Mouse (Mus musculus): Measurements from ENCODE around the gene Icam2. TPM values are rescaled to one million over a fixed set of nuclear protein-coding genes. Genes with fewer than 3 reads are reported as not detected.

The Icam2 gene
- polyA plus RNA-seq, 1 experiment = 19.4 TPM

- peaks cover 67% of the 10 kb centered on the region for H3K4me1 ChIP-seq
- TF ChIP-seq GATA1 (IDR thresholded peaks at IDR 0.05; ENCODE audit: borderline replicate concordance, low read length) (no peak), FLI1 (IDR thresholded peaks at IDR 0.05; ENCODE audit: low read length) (no peak)
- H3K9me3 ChIP-seq = no peaks in the 10 kb centered on the region
- H3K4me3 ChIP-seq (replicated peaks) = peak overlapping the region; percentile 90
- H3K27me3 ChIP-seq (replicated peaks) = peaks cover 5% of the 10 kb centered on the region
- H3K36me3 ChIP-seq (replicated peaks; ENCODE audit: low read length) = peaks cover 44% of the 10 kb centered on the region
Measured at GRCm38 (mm10) chr11:106381011-106381410, 6.9 kb downstream of the Icam2 start.

GRCm38 (mm10) chr11:106374979-106375378 is 12.9 kb downstream of the Icam2 start:
- TF ChIP-seq GATA1 (IDR thresholded peaks at IDR 0.05; ENCODE audit: borderline replicate concordance, low read length) (no peak), FLI1 (IDR thresholded peaks at IDR 0.05; ENCODE audit: low read length) (no peak)
- Histone ChIP-seq H3K36me3 (replicated peaks; ENCODE audit: low read length) (peaks cover 35% of the 10 kb centered on the region), H3K4me3 (replicated peaks) (no peak overlapping the region), H3K9me3 (no peaks in the 10 kb centered on the region), H3K4me1 (peaks cover 19% of the 10 kb centered on the region), H3K27me3 (replicated peaks) (peaks cover 16% of the 10 kb centered on the region)

- no peak overlapping the region for H3K4me3 ChIP-seq (replicated peaks)
- H3K36me3 ChIP-seq (replicated peaks; ENCODE audit: low read length) = peaks cover 31% of the 10 kb centered on the region
- peaks cover 16% of the 10 kb centered on the region for H3K27me3 ChIP-seq (replicated peaks)
- H3K4me1 ChIP-seq = peaks cover 16% of the 10 kb centered on the region
- TF ChIP-seq GATA1 (IDR thresholded peaks at IDR 0.05; ENCODE audit: borderline replicate concordance, low read length) = no peak
- no peak for TF ChIP-seq FLI1 (IDR thresholded peaks at IDR 0.05; ENCODE audit: low read length)
- no peaks in the 10 kb centered on the region for H3K9me3 ChIP-seq
Measured at GRCm38 (mm10) chr11:106374559-106374958, 13.3 kb downstream of the Icam2 start.

- Histone ChIP-seq H3K9me3 (no peaks in the 10 kb centered on the region), H3K36me3 (replicated peaks; ENCODE audit: low read length) (peaks cover 31% of the 10 kb centered on the region), H3K4me1 (peaks cover 16% of the 10 kb centered on the region), H3K4me3 (replicated peaks) (no peak overlapping the region), H3K27me3 (replicated peaks) (peaks cover 16% of the 10 kb centered on the region)
- TF ChIP-seq FLI1 (IDR thresholded peaks at IDR 0.05; ENCODE audit: low read length) = no peak
- no peak for TF ChIP-seq GATA1 (IDR thresholded peaks at IDR 0.05; ENCODE audit: borderline replicate concordance, low read length)
Measured at GRCm38 (mm10) chr11:106373998-106374397, 13.9 kb downstream of the Icam2 start.

- peaks cover 13% of the 10 kb centered on the region for H3K9me3 ChIP-seq
- peaks cover 58% of the 10 kb centered on the region for H3K27me3 ChIP-seq (replicated peaks)
- no peaks in the 10 kb centered on the region for H3K36me3 ChIP-seq (replicated peaks; ENCODE audit: low read length)
- TF ChIP-seq FLI1 (IDR thresholded peaks at IDR 0.05; ENCODE audit: low read length) = no peak
- TF ChIP-seq GATA1 (IDR thresholded peaks at IDR 0.05; ENCODE audit: borderline replicate concordance, low read length) = no peak
- H3K4me1 ChIP-seq = peaks cover 25% of the 10 kb centered on the region
- H3K4me3 ChIP-seq (replicated peaks) = peak overlapping the region; percentile 60
Measured at GRCm38 (mm10) chr11:106366316-106366715, 21.6 kb downstream of the Icam2 start.

- Histone ChIP-seq H3K4me1 (peaks cover 25% of the 10 kb centered on the region), H3K9me3 (peaks cover 13% of the 10 kb centered on the region), H3K27me3 (replicated peaks) (peaks cover 63% of the 10 kb centered on the region), H3K4me3 (replicated peaks) (peak within 1 kb of the TSS; percentile 60), H3K36me3 (replicated peaks; ENCODE audit: low read length) (no peaks in the 10 kb centered on the region)
- TF ChIP-seq GATA1 (IDR thresholded peaks at IDR 0.05; ENCODE audit: borderline replicate concordance, low read length) (no peak), FLI1 (IDR thresholded peaks at IDR 0.05; ENCODE audit: low read length) (no peak)
Measured at GRCm38 (mm10) chr11:106365366-106365765, 22.5 kb downstream of the Icam2 start, which contains the start of gene Prr29. Gene Prr29, plus strand, starts transcription at chr11:106365472.

GRCm38 (mm10) chr11:106364712-106365111 is 23.2 kb downstream of the Icam2 start:
- Histone ChIP-seq H3K4me3 (replicated peaks) (no peak overlapping the region), H3K4me1 (peaks cover 25% of the 10 kb centered on the region), H3K9me3 (peaks cover 13% of the 10 kb centered on the region), H3K27me3 (replicated peaks) (peaks cover 66% of the 10 kb centered on the region), H3K36me3 (replicated peaks; ENCODE audit: low read length) (no peaks in the 10 kb centered on the region)
- TF ChIP-seq FLI1 (IDR thresholded peaks at IDR 0.05; ENCODE audit: low read length) (no peak), GATA1 (IDR thresholded peaks at IDR 0.05; ENCODE audit: borderline replicate concordance, low read length) (no peak)

GRCm38 (mm10) chr11:106359350-106359749 is 28.5 kb downstream of the Icam2 start:
- H3K9me3 ChIP-seq = no peaks in the 10 kb centered on the region
- H3K36me3 ChIP-seq (replicated peaks; ENCODE audit: low read length) = no peaks in the 10 kb centered on the region
- H3K27me3 ChIP-seq (replicated peaks) = peaks cover 79% of the 10 kb centered on the region
- TF ChIP-seq FLI1 (IDR thresholded peaks at IDR 0.05; ENCODE audit: low read length) (no peak), GATA1 (IDR thresholded peaks at IDR 0.05; ENCODE audit: borderline replicate concordance, low read length) (no peak)
- peaks cover 23% of the 10 kb centered on the region for H3K4me1 ChIP-seq
- H3K4me3 ChIP-seq (replicated peaks) = no peak overlapping the region

GRCm38 (mm10) chr11:106355382-106356128 is 32.3 kb downstream of the Icam2 start:
- H3K36me3 ChIP-seq (replicated peaks; ENCODE audit: low read length) = no peaks in the 10 kb centered on the region
- H3K27me3 ChIP-seq (replicated peaks) = peaks cover 78% of the 10 kb centered on the region
- peaks cover 39% of the 10 kb centered on the region for H3K4me1 ChIP-seq
- H3K4me3 ChIP-seq (replicated peaks) = peak overlapping the region; percentile 38
- no peak for TF ChIP-seq GATA1 (IDR thresholded peaks at IDR 0.05; ENCODE audit: borderline replicate concordance, low read length)
- TF ChIP-seq FLI1 (IDR thresholded peaks at IDR 0.05; ENCODE audit: low read length) = no peak
- no peaks in the 10 kb centered on the region for H3K9me3 ChIP-seq

GRCm38 (mm10) chr11:106354181-106354580 is 33.7 kb downstream of the Icam2 start:
- H3K4me1 ChIP-seq = peaks cover 37% of the 10 kb centered on the region
- no peak overlapping the region for H3K4me3 ChIP-seq (replicated peaks)
- no peak for TF ChIP-seq FLI1 (IDR thresholded peaks at IDR 0.05; ENCODE audit: low read length)
- TF ChIP-seq GATA1 (IDR thresholded peaks at IDR 0.05; ENCODE audit: borderline replicate concordance, low read length) = no peak
- H3K27me3 ChIP-seq (replicated peaks) = peaks cover 84% of the 10 kb centered on the region
- H3K36me3 ChIP-seq (replicated peaks; ENCODE audit: low read length) = no peaks in the 10 kb centered on the region
- no peaks in the 10 kb centered on the region for H3K9me3 ChIP-seq
